ENCODE assay signal across 8 mouse cellular contexts in the genomic region with DNA sequence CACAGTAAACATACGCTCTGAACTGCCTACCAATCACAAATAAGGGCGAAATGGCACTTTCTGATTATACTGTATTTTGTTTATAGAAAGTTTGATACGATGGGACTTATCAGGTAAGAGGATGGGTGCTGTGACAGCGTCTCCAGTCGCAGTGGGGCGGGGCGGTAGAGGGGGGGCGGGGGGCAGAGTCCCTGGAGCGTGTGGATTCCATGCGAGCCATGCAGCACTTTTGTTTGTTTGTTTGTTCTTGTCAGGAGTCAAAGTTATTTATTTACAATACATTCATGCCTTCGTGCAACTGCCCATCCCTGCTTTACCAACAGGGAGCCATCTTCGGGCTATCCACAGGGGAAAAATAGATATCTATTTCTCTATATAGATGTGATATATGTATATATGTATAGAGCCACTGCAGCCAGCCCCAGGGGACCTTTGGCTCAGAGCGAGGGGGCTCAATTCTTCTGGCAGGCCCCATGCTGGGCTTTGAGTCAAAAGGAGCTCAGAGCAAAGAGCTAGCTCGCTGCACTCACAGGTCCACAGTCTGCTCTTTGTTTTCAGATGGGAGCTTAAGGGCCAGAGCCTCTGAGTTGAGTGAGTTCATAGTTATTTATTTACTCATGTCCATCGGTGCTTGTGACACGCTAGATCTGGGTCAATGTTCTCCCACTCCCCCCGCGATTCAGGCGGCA. TPM values are rescaled to one million over a fixed set of nuclear protein-coding genes. Genes with fewer than 3 reads are reported as not detected.
DNase-seq lines count a peak whose midpoint lies in the region; ATAC-seq lines count a peak whose summit lies in the region.

No protein-coding gene starts in this region.

- peak; percentile 20; the same call in 1 of the 2 replicates for ATAC-seq in hindbrain, embryonic 12.5 days (ENCODE audit: low FRiP score)
- ATAC-seq in limb, embryonic 11.5 days (ENCODE audit: insufficient number of reproducible peaks, low FRiP score, low TSS enrichment, low read depth) = no peak
- no peak for ATAC-seq in stomach, embryonic 14.5 days (ENCODE audit: insufficient number of reproducible peaks, insufficient read depth, low FRiP score, low read depth)

- H3K4me1 ChIP-seq in hindbrain, embryonic 12.5 days = peaks cover 11% of the 10 kb centered on the region
- no peaks in the 10 kb centered on the region; the same call in 1 of the 2 replicates for H3K4me1 ChIP-seq in limb, embryonic 11.5 days (ENCODE audit: control insufficient read depth, insufficient read depth, low read length)
- peaks cover 10% of the 10 kb centered on the region; the same call in 1 of the 2 replicates for H3K4me1 ChIP-seq in stomach, embryonic 14.5 days (ENCODE audit: control insufficient read depth, insufficient read depth, low read length)

- DNase-seq in layer of hippocampus, adult 11-12 months (ENCODE audit: low spot score) = peak; percentile 19
- DNase-seq in layer of hippocampus, adult 9-10 months (ENCODE audit: low spot score) = no peak
- DNase-seq in cerebellum, adult 9-10 months = peak; percentile 60
- DNase-seq in limb, embryonic 11.5 days (ENCODE audit: low spot score) = no peak
- DNase-seq in thymus, adult 18-20 months = no peak
- no peak for DNase-seq in gastrocnemius, adult 18-20 months (ENCODE audit: low spot score)

- H3K27me3 ChIP-seq in hindbrain, embryonic 12.5 days = no peaks in the 10 kb centered on the region
- peaks cover 34% of the 10 kb centered on the region for H3K27me3 ChIP-seq in limb, embryonic 11.5 days (ENCODE audit: control insufficient read depth, insufficient read depth, low read length)
- peaks cover 9% of the 10 kb centered on the region; the same call in 1 of the 2 replicates for H3K27me3 ChIP-seq in stomach, embryonic 14.5 days (ENCODE audit: control insufficient read depth, insufficient read depth, low read length)

- H3K4me3 ChIP-seq in hindbrain, embryonic 12.5 days = peak overlapping the region; percentile 63
- H3K4me3 ChIP-seq in limb, embryonic 11.5 days (ENCODE audit: low read depth, low read length) = peak overlapping the region; percentile 20; the same call in 1 of the 2 replicates
- peak overlapping the region; percentile 31 for H3K4me3 ChIP-seq in stomach, embryonic 14.5 days (ENCODE audit: low read depth, low read length)

- 1% methylated on average over 19 of the region's 19 CpGs for WGBS in hindbrain, embryonic 12.5 days
- WGBS in limb, embryonic 11.5 days = 3% methylated on average over 19 of the region's 19 CpGs
- 7% methylated on average over 19 of the region's 19 CpGs for WGBS in stomach, embryonic 14.5 days

- no peaks in the 10 kb centered on the region for H3K9me3 ChIP-seq in hindbrain, embryonic 12.5 days (replicated peaks)
- H3K9me3 ChIP-seq in limb, embryonic 11.5 days (ENCODE audit: control insufficient read depth, low read length) = no peaks in the 10 kb centered on the region
- no peaks in the 10 kb centered on the region for H3K9me3 ChIP-seq in stomach, embryonic 14.5 days (ENCODE audit: control insufficient read depth, low read depth, low read length)

- H3K36me3 ChIP-seq in hindbrain, embryonic 12.5 days = no peaks in the 10 kb centered on the region
- no peaks in the 10 kb centered on the region for H3K36me3 ChIP-seq in limb, embryonic 11.5 days (ENCODE audit: control insufficient read depth, insufficient read depth, low read length)
- H3K36me3 ChIP-seq in stomach, embryonic 14.5 days (ENCODE audit: control insufficient read depth, insufficient read depth, low read length) = no peaks in the 10 kb centered on the region

- peak overlapping the region; percentile 81 for H3K4me2 ChIP-seq in hindbrain, embryonic 12.5 days (replicated peaks)
- peak overlapping the region; percentile 45 for H3K4me2 ChIP-seq in limb, embryonic 11.5 days (ENCODE audit: low read depth, severe bottlenecking)
- H3K4me2 ChIP-seq in stomach, embryonic 14.5 days (replicated peaks; ENCODE audit: low read depth, low read length) = peak overlapping the region; percentile 66

- H3K27ac ChIP-seq in hindbrain, embryonic 12.5 days = peak overlapping the region; percentile 93
- no peak overlapping the region for H3K27ac ChIP-seq in limb, embryonic 11.5 days (replicated peaks; ENCODE audit: low read depth, low read length)
- H3K27ac ChIP-seq in stomach, embryonic 14.5 days (ENCODE audit: low read length) = no peak overlapping the region

- peak overlapping the region; percentile 79 for H3K9ac ChIP-seq in hindbrain, embryonic 12.5 days
- H3K9ac ChIP-seq in limb, embryonic 11.5 days (ENCODE audit: low read length) = no peak overlapping the region
- H3K9ac ChIP-seq in stomach, embryonic 14.5 days (replicated peaks; ENCODE audit: low read depth, low read length) = no peak overlapping the region

RNA-seq across cellular contexts. Expression of a gene that starts 3.4 kb away (rescaled TPM):
- 17.1 and 20.4 TPM in 2 replicates for polyA plus RNA-seq in hindbrain, embryonic 12.5 days (2016; fragmentation: Nextera tagmentation; extraction: Ambion mirVana)
- polyA plus RNA-seq in limb, embryonic 11.5 days (2014; fragmentation: Nextera tagmentation; extraction: Ambion mirVana) = 0.44 and 0.54 TPM in 2 replicates
- 1.5 and 2.2 TPM in 2 replicates for polyA plus RNA-seq in stomach, embryonic 14.5 days (2014; fragmentation: Nextera tagmentation; extraction: Ambion mirVana)
- total RNA-seq in gastrocnemius, adult 18-20 months (2021) = under 1 TPM in 1 of 2 experiments, not detected in 1; 0.05 TPM

Comparison
In these comparisons a context has a peak if more than half of its experiments do, and no peak if none do; other contexts are left out.
1. DNase-seq: peak in layer of hippocampus, adult 11-12 months (single experiment) and cerebellum, adult 9-10 months (single experiment); none in layer of hippocampus, adult 9-10 months (single experiment), limb, embryonic 11.5 days (single experiment), thymus, adult 18-20 months (0 of 2) and gastrocnemius, adult 18-20 months (single experiment).
2. Peak in every context shown above with its lines, with median percentiles within 50 percentile points of each other: H3K4me2 ChIP-seq and H3K4me3 ChIP-seq.